Mouse (Mus musculus) lung, postnatal 0 days (tissue): ENCODE data around the gene Plpp2. TPM values are rescaled to one million over a fixed set of nuclear protein-coding genes. Genes with fewer than 3 reads are reported as not detected.

ENCODE experiments used
- ATAC-seq: fragments of 200-750 bp; cut with Nextera tagmentation; 2 replicates; pipeline ENCODE4 v1.8.0; 2017; ENCODE audit warnings: moderate library complexity
- DNase-seq: peaks from one replicate; pipeline ENCODE4 v3.0.0-alpha.2; 2016; ENCODE audit warnings: low spot score
- H3K27ac ChIP-seq: fragments of 300-500 bp; sonication (generic); 2 replicates; pipeline ENCODE4 v1.5.1; 2014; ENCODE audit warnings: antibody characterized with exemption, mild to moderate bottlenecking, low read length, mixed read lengths
- H3K27me3 ChIP-seq: fragments of 300-500 bp; sonication (generic); replicated peaks from 2 replicates; pipeline ENCODE4 v1.6.1; 2014; ENCODE audit warnings: low read length, mixed read lengths; ENCODE audit not compliant: insufficient read depth
- H3K36me3 ChIP-seq: fragments of 300-500 bp; sonication (generic); 2 replicates; pipeline ENCODE4 v1.6.1; 2014; ENCODE audit warnings: low read length, mixed read lengths; ENCODE audit not compliant: insufficient read depth
- H3K4me1 ChIP-seq: fragments of 300-500 bp; sonication (generic); 2 replicates; pipeline ENCODE4 v1.6.1; 2014; ENCODE audit warnings: antibody characterized with exemption, low read depth, low read length, mixed read lengths; ENCODE audit not compliant: insufficient read depth
- H3K4me2 ChIP-seq: fragments of 300-500 bp; sonication (generic); replicated peaks from 2 replicates; pipeline ENCODE4 v1.6.1; 2014; ENCODE audit warnings: low read depth, mild to moderate bottlenecking, low read length, moderate library complexity, mixed read lengths
- H3K4me3 ChIP-seq: fragments of 300-500 bp; sonication (generic); 2 replicates; pipeline ENCODE4 v1.5.1; 2014; ENCODE audit warnings: low read depth, low read length
- H3K9ac ChIP-seq: fragments of 300-500 bp; sonication (generic); replicated peaks from 2 replicates; pipeline ENCODE4 v1.6.1; 2014; ENCODE audit warnings: low read depth, mild to moderate bottlenecking
- H3K9me3 ChIP-seq: fragments of 300-500 bp; sonication (generic); 2 replicates; pipeline ENCODE4 v1.6.1; 2016; ENCODE audit warnings: low read length, mixed read lengths
- CTCF ChIP-seq: IDR thresholded peaks from 2 replicates; pipeline ENCODE4 v1.5.1; 2016; ENCODE audit warnings: antibody characterized with exemption, mild to moderate bottlenecking
- EP300 ChIP-seq: IDR thresholded peaks from 2 replicates; pipeline ENCODE4 v1.6.1; 2016; ENCODE audit warnings: antibody characterized with exemption, mild to moderate bottlenecking, control low read depth
- WGBS: fragments of 180-500 bp; shearing (Covaris S2); extraction: QIAGEN DNeasy Blood & Tissue Kit; methylation state at CpG from one replicate; pipeline ENCODE4 v1.1.7; 2014; 5-methylcytosine and 5-hydroxymethylcytosine counted together
- polyA plus RNA-seq: library from polyadenylated mRNA; unstranded; fragments of >200 nt; fragmentation: Nextera tagmentation; extraction: Ambion mirVana; gene quantifications from 2 replicates; pipeline ENCODE4 v1.2.1, GENCODE M21; 2015

Plpp2 gene
- polyA plus RNA-seq, 1 experiment from 2014 or later, result 32.1 TPM

- H3K36me3 ChIP-seq, result no peaks in the 10 kb centered on the region
- H3K27ac ChIP-seq, result no peak overlapping the region
- no peak for DNase-seq
- 63% methylated on average over 7 of the region's 8 CpGs for WGBS
- TF ChIP-seq EP300 (no peak), CTCF (no peak)
- H3K9ac ChIP-seq, result no peak overlapping the region
- H3K9me3 ChIP-seq, result no peaks in the 10 kb centered on the region
- no peaks in the 10 kb centered on the region for H3K27me3 ChIP-seq
- peaks cover 5% of the 10 kb centered on the region; the same call in 1 of the 2 replicates for H3K4me1 ChIP-seq
- no peak for ATAC-seq
- no peak overlapping the region for H3K4me3 ChIP-seq
- H3K4me2 ChIP-seq, result no peak overlapping the region
Measured at GRCm38 (mm10) chr10:79530241-79530640, 3.4 kb downstream of the Plpp2 start.

- H3K27me3 ChIP-seq, result no peaks in the 10 kb centered on the region
- 82% methylated on average over 3 of the region's 3 CpGs for WGBS
- H3K4me2 ChIP-seq, result no peak overlapping the region
- no peak overlapping the region for H3K4me3 ChIP-seq
- TF ChIP-seq EP300 (no peak), CTCF (peak; percentile 34; the same call in 1 of the 2 replicates)
- no peak overlapping the region for H3K9ac ChIP-seq
- no peaks in the 10 kb centered on the region for H3K9me3 ChIP-seq
- ATAC-seq (no peak), DNase-seq (no peak)
- peaks cover 5% of the 10 kb centered on the region; the same call in 1 of the 2 replicates for H3K4me1 ChIP-seq
- no peaks in the 10 kb centered on the region for H3K36me3 ChIP-seq
- no peak overlapping the region for H3K27ac ChIP-seq
Measured at GRCm38 (mm10) chr10:79528081-79528480, 5.5 kb downstream of the Plpp2 start.

GRCm38 (mm10) chr10:79527453-79527845 is 6.1 kb downstream of the Plpp2 start:
- DNase-seq (no peak), ATAC-seq (no peak)
- Histone ChIP-seq H3K27me3 (no peaks in the 10 kb centered on the region), H3K4me2 (no peak overlapping the region), H3K4me1 (no peaks in the 10 kb centered on the region), H3K9ac (no peak overlapping the region), H3K27ac (no peak overlapping the region), H3K4me3 (no peak overlapping the region), H3K36me3 (no peaks in the 10 kb centered on the region), H3K9me3 (no peaks in the 10 kb centered on the region)
- TF ChIP-seq EP300, result no peak
- WGBS, result 77% methylated on average over 6 of the region's 6 CpGs

GRCm38 (mm10) chr10:79526661-79527452 is 6.7 kb downstream of the Plpp2 start:
- Histone ChIP-seq H3K4me1 (no peaks in the 10 kb centered on the region), H3K27me3 (no peaks in the 10 kb centered on the region), H3K36me3 (no peaks in the 10 kb centered on the region), H3K9ac (no peak overlapping the region), H3K4me3 (no peak overlapping the region), H3K9me3 (no peaks in the 10 kb centered on the region), H3K4me2 (no peak overlapping the region), H3K27ac (no peak overlapping the region)
- TF ChIP-seq CTCF, result no peak
- no peak for TF ChIP-seq EP300
- WGBS, result 83% methylated on average over 12 of the region's 12 CpGs
- 0 out of 2 replicates have a peak, but pooled peaks have one; percentile 11 for ATAC-seq
- no peak for DNase-seq

- TF ChIP-seq CTCF (no peak), EP300 (no peak)
- no peak overlapping the region for H3K4me2 ChIP-seq
- WGBS, result 90% methylated on average over 8 of the region's 8 CpGs
- no peaks in the 10 kb centered on the region for H3K4me1 ChIP-seq
- no peaks in the 10 kb centered on the region for H3K36me3 ChIP-seq
- H3K27ac ChIP-seq, result no peak overlapping the region
- no peak for ATAC-seq
- H3K4me3 ChIP-seq, result no peak overlapping the region
- no peak for DNase-seq
- H3K27me3 ChIP-seq, result no peaks in the 10 kb centered on the region
- H3K9ac ChIP-seq, result no peak overlapping the region
- H3K9me3 ChIP-seq, result no peaks in the 10 kb centered on the region
Measured at GRCm38 (mm10) chr10:79525456-79526325, 7.9 kb downstream of the Plpp2 start.

GRCm38 (mm10) chr10:79524433-79524832 is 9.2 kb downstream of the Plpp2 start:
- H3K27ac ChIP-seq, result no peak overlapping the region
- H3K27me3 ChIP-seq, result no peaks in the 10 kb centered on the region
- no peak overlapping the region for H3K4me2 ChIP-seq
- H3K9me3 ChIP-seq, result no peaks in the 10 kb centered on the region
- DNase-seq (no peak), ATAC-seq (no peak)
- no peak for TF ChIP-seq CTCF
- TF ChIP-seq EP300, result no peak
- H3K4me3 ChIP-seq, result no peak overlapping the region
- H3K9ac ChIP-seq, result no peak overlapping the region
- 80% methylated on average over 1 of the region's 1 CpGs for WGBS
- no peaks in the 10 kb centered on the region for H3K4me1 ChIP-seq
- no peaks in the 10 kb centered on the region for H3K36me3 ChIP-seq
